Comparison of ENCODE assay signal across 22 mouse cellular contexts in genomic region chr2:160552121-160552669, GRCm38 (mm10).
DNase-seq lines count a peak whose midpoint lies in the region; ATAC-seq and TF ChIP-seq lines count a peak whose summit lies in the region.
"Had no signal": no experiment of that assay in that cellular context is flagged by ENCODE, and none has a peak within 500 bp of the region (broad histone marks: within the 10 kb centered on the region; RNA-seq: fewer than 3 reads in every experiment).

No protein-coding gene starts in this region.

- no peak overlapping the region for H3K4me3 ChIP-seq in stomach, embryonic 14.5 days (ENCODE audit: low read depth, low read length)
- H3K4me3 ChIP-seq in stomach, postnatal 0 days (ENCODE audit: low read depth, low read length), result no peak overlapping the region
- H3K4me3 ChIP-seq in hindbrain, embryonic 15.5 days, result no peak overlapping the region
- no peak overlapping the region for H3K4me3 ChIP-seq in forebrain, embryonic 13.5 days
- H3K4me3 ChIP-seq: embryonic facial prominence, embryonic 13.5 days; forebrain, embryonic 15.5 days; heart, embryonic 13.5 days; intestine, embryonic 15.5 days; kidney, embryonic 15.5 days; limb, embryonic 15.5 days; midbrain, embryonic 15.5 days; myocyte had no signal

- no peak for DNase-seq in stomach, postnatal 0 days (ENCODE audit: low spot score)
- peak; percentile 45 for DNase-seq in embryo, embryonic 9.5 days (ENCODE audit: extremely low spot score)
- no peak for DNase-seq in right cerebral cortex, adult 2 months (ENCODE audit: low spot score in 2 of 2)
- DNase-seq: adrenal gland, adult 2 months; cerebellum, adult 2 months; cerebellum, postnatal 36 days; lung, postnatal 14 days; right cerebral cortex, postnatal 4 days; thymus, adult 18-20 months; thymus, postnatal 4 days had no signal

- no peaks in the 10 kb centered on the region for H3K9me3 ChIP-seq in stomach, embryonic 14.5 days (ENCODE audit: control insufficient read depth, low read depth, low read length)
- no peaks in the 10 kb centered on the region for H3K9me3 ChIP-seq in stomach, postnatal 0 days (ENCODE audit: control insufficient read depth, low read length)
- no peaks in the 10 kb centered on the region for H3K9me3 ChIP-seq in hindbrain, embryonic 15.5 days
- no peaks in the 10 kb centered on the region for H3K9me3 ChIP-seq in forebrain, embryonic 13.5 days (replicated peaks)
- H3K9me3 ChIP-seq: embryonic facial prominence, embryonic 13.5 days; forebrain, embryonic 15.5 days; heart, embryonic 13.5 days; intestine, embryonic 15.5 days; kidney, embryonic 15.5 days; limb, embryonic 15.5 days; midbrain, embryonic 15.5 days had no signal

- H3K27me3 ChIP-seq in stomach, embryonic 14.5 days (ENCODE audit: control insufficient read depth, insufficient read depth, low read length), result no peaks in the 10 kb centered on the region
- H3K27me3 ChIP-seq in stomach, postnatal 0 days (ENCODE audit: control insufficient read depth, insufficient read depth, low read length), result no peaks in the 10 kb centered on the region
- H3K27me3 ChIP-seq in hindbrain, embryonic 15.5 days, result no peaks in the 10 kb centered on the region; the same call in 1 of the 2 replicates
- H3K27me3 ChIP-seq in forebrain, embryonic 13.5 days, result no peaks in the 10 kb centered on the region
- H3K27me3 ChIP-seq: embryonic facial prominence, embryonic 13.5 days; forebrain, embryonic 15.5 days; intestine, embryonic 15.5 days; kidney, embryonic 15.5 days; midbrain, embryonic 15.5 days had no signal

- 35% methylated on average over 19 of the region's 19 CpGs for whole genome bisulfite sequencing in stomach, embryonic 14.5 days
- WGBS in stomach, postnatal 0 days, result 47% methylated on average over 19 of the region's 19 CpGs
- WGBS in hindbrain, embryonic 15.5 days, result 30% methylated on average over 19 of the region's 19 CpGs
- 81% methylated on average over 19 of the region's 19 CpGs for WGBS in forebrain, embryonic 13.5 days

- TF ChIP-seq EP300 in stomach, postnatal 0 days (optimal IDR thresholded peaks at IDR 0.05), result no peak

- no peaks in the 10 kb centered on the region for H3K4me1 ChIP-seq in stomach, embryonic 14.5 days (ENCODE audit: control insufficient read depth, insufficient read depth, low read length)
- no peaks in the 10 kb centered on the region for H3K4me1 ChIP-seq in stomach, postnatal 0 days (replicated peaks; ENCODE audit: control insufficient read depth, insufficient read depth)
- H3K4me1 ChIP-seq in hindbrain, embryonic 15.5 days (replicated peaks), result peaks cover 7% of the 10 kb centered on the region
- H3K4me1 ChIP-seq in forebrain, embryonic 13.5 days, result no peaks in the 10 kb centered on the region
- H3K4me1 ChIP-seq: embryonic facial prominence, embryonic 13.5 days; forebrain, embryonic 15.5 days; heart, embryonic 13.5 days; intestine, embryonic 15.5 days; limb, embryonic 15.5 days; midbrain, embryonic 15.5 days had no signal

- no peak overlapping the region for H3K9ac ChIP-seq in stomach, embryonic 14.5 days (replicated peaks; ENCODE audit: low read depth, low read length)
- H3K9ac ChIP-seq in stomach, postnatal 0 days (ENCODE audit: low read length), result no peak overlapping the region
- no peak overlapping the region for H3K9ac ChIP-seq in hindbrain, embryonic 15.5 days
- H3K9ac ChIP-seq in forebrain, embryonic 13.5 days, result no peak overlapping the region
- H3K9ac ChIP-seq: embryonic facial prominence, embryonic 13.5 days; forebrain, embryonic 15.5 days; heart, embryonic 13.5 days; intestine, embryonic 15.5 days; kidney, embryonic 15.5 days; limb, embryonic 15.5 days; midbrain, embryonic 15.5 days had no signal

- peak overlapping the region; percentile 10; the same call in 1 of the 2 replicates for H3K4me2 ChIP-seq in stomach, embryonic 14.5 days (replicated peaks; ENCODE audit: low read depth, low read length)
- H3K4me2 ChIP-seq in stomach, postnatal 0 days (replicated peaks; ENCODE audit: low read depth), result no peak overlapping the region
- peak overlapping the region; percentile 37 for H3K4me2 ChIP-seq in hindbrain, embryonic 15.5 days
- no peak overlapping the region for H3K4me2 ChIP-seq in forebrain, embryonic 13.5 days
- H3K4me2 ChIP-seq: embryonic facial prominence, embryonic 13.5 days; forebrain, embryonic 15.5 days; heart, embryonic 13.5 days; intestine, embryonic 15.5 days; kidney, embryonic 15.5 days; limb, embryonic 15.5 days; midbrain, embryonic 15.5 days had no signal

- no peaks in the 10 kb centered on the region for H3K36me3 ChIP-seq in stomach, embryonic 14.5 days (ENCODE audit: control insufficient read depth, insufficient read depth, low read length)
- no peaks in the 10 kb centered on the region for H3K36me3 ChIP-seq in stomach, postnatal 0 days (ENCODE audit: control insufficient read depth, insufficient read depth, low read length)
- no peaks in the 10 kb centered on the region for H3K36me3 ChIP-seq in hindbrain, embryonic 15.5 days
- H3K36me3 ChIP-seq in forebrain, embryonic 13.5 days (ENCODE audit: poor library complexity, severe bottlenecking), result no peaks in the 10 kb centered on the region
- H3K36me3 ChIP-seq: embryonic facial prominence, embryonic 13.5 days; forebrain, embryonic 15.5 days; heart, embryonic 13.5 days; intestine, embryonic 15.5 days; kidney, embryonic 15.5 days; limb, embryonic 15.5 days; midbrain, embryonic 15.5 days had no signal

- no peak for TF ChIP-seq CTCF in stomach, postnatal 0 days (IDR thresholded peaks at IDR 0.05; ENCODE audit: low read depth)

- no peak overlapping the region for H3K27ac ChIP-seq in stomach, embryonic 14.5 days (ENCODE audit: low read length)
- no peak overlapping the region for H3K27ac ChIP-seq in stomach, postnatal 0 days (replicated peaks)
- H3K27ac ChIP-seq in hindbrain, embryonic 15.5 days (replicated peaks), result no peak overlapping the region
- H3K27ac ChIP-seq in forebrain, embryonic 13.5 days, result no peak overlapping the region
- H3K27ac ChIP-seq: embryonic facial prominence, embryonic 13.5 days; forebrain, embryonic 15.5 days; heart, embryonic 13.5 days; intestine, embryonic 15.5 days; kidney, embryonic 15.5 days; limb, embryonic 15.5 days; midbrain, embryonic 15.5 days had no signal

- no peak for ATAC-seq in stomach, embryonic 14.5 days (ENCODE audit: insufficient number of reproducible peaks, insufficient read depth, low FRiP score, low read depth)
- ATAC-seq in stomach, postnatal 0 days (ENCODE audit: low FRiP score, low TSS enrichment), result no peak
- no peak for ATAC-seq in hindbrain, embryonic 15.5 days (ENCODE audit: low FRiP score, low read depth)
- no peak for ATAC-seq in megakaryocyte-erythroid progenitor cell, adult 5-6 weeks (replicated peaks; ENCODE audit: low FRiP score, low TSS enrichment, poor library complexity, severe bottlenecking)
- ATAC-seq in forebrain, embryonic 13.5 days, result no peak
- ATAC-seq: forebrain, embryonic 15.5 days; intestine, embryonic 15.5 days; midbrain, embryonic 15.5 days had no signal

Comparison
In these comparisons a context has a peak if more than half of its experiments do, and no peak if none do; other contexts are left out.
1. H3K4me2 ChIP-seq: peak in stomach, embryonic 14.5 days (single experiment) and hindbrain, embryonic 15.5 days (single experiment); none in stomach, postnatal 0 days (single experiment) and forebrain, embryonic 13.5 days (single experiment).